Mouse (Mus musculus) midbrain, embryonic 12.5 days (tissue): ENCODE measurements around the gene Pheta2. TPM values are rescaled to one million over a fixed set of nuclear protein-coding genes. Genes with fewer than 3 reads are reported as not detected.
"Not testable (repeated sequence)": the region's sequence is repeated elsewhere in the genome, so short reads cannot be mapped to it uniquely, and the experiment has no call there.

Experiments
- ATAC-seq: fragments of 200-750 bp; cut with Nextera tagmentation; 2 replicates; pipeline ENCODE4 v1.8.0; 2017; ENCODE audit warnings: low read depth, moderate TSS enrichment, moderate library complexity; ENCODE audit not compliant: low FRiP score
- H3K27ac ChIP-seq: fragments of 300-500 bp; sonication (generic); replicated peaks from 2 replicates; pipeline ENCODE4 v1.5.1; 2016; ENCODE audit warnings: mild to moderate bottlenecking
- H3K27me3 ChIP-seq: fragments of 300-500 bp; sonication (generic); 2 replicates; pipeline ENCODE4 v1.6.1; 2016; ENCODE audit warnings: mild to moderate bottlenecking
- H3K36me3 ChIP-seq: fragments of 300-500 bp; sonication (generic); 2 replicates; pipeline ENCODE4 v1.6.1; 2016
- H3K4me1 ChIP-seq: fragments of 300-500 bp; sonication (generic); 2 replicates; pipeline ENCODE4 v1.6.1; 2016
- H3K4me2 ChIP-seq: fragments of 300-500 bp; sonication (generic); replicated peaks from 2 replicates; pipeline ENCODE4 v1.6.1; 2016; ENCODE audit warnings: mild to moderate bottlenecking, moderate library complexity
- H3K4me3 ChIP-seq: fragments of 300-500 bp; sonication (generic); 2 replicates; pipeline ENCODE4 v1.5.1; 2016; ENCODE audit warnings: mild to moderate bottlenecking
- H3K9ac ChIP-seq: fragments of 300-500 bp; sonication (generic); replicated peaks from 2 replicates; pipeline ENCODE4 v1.6.1; 2016; ENCODE audit warnings: mild to moderate bottlenecking, moderate library complexity
- H3K9me3 ChIP-seq: fragments of 300-500 bp; sonication (generic); 2 replicates; pipeline ENCODE4 v1.6.1; 2016; ENCODE audit warnings: mild to moderate bottlenecking
- WGBS: fragments of 180-500 bp; shearing (Covaris S2); methylation state at CpG from one replicate; pipeline ENCODE4 v1.1.7; 2016; 5-methylcytosine and 5-hydroxymethylcytosine counted together
- polyA plus RNA-seq: library from polyadenylated mRNA; unstranded; fragments of >200 nt; fragmentation: Nextera tagmentation; extraction: Ambion mirVana; gene quantifications from 2 replicates; pipeline ENCODE4 v1.2.1, GENCODE M21; 2016

Pheta2 gene
- polyA plus RNA-seq, 1 experiment from 2014 or later, result 4.1 TPM

- no peaks in the 10 kb centered on the region for H3K27me3 ChIP-seq
- H3K9me3 ChIP-seq, result no peaks in the 10 kb centered on the region
- no peak overlapping the region for H3K4me2 ChIP-seq
- no peaks in the 10 kb centered on the region for H3K36me3 ChIP-seq
- H3K27ac ChIP-seq, result no peak overlapping the region
- WGBS, result 70% methylated on average over 22 of the region's 22 CpGs
- peaks cover 6% of the 10 kb centered on the region; the same call in 1 of the 2 replicates for H3K4me1 ChIP-seq
- H3K4me3 ChIP-seq, result no peak overlapping the region
- no peak for ATAC-seq
- H3K9ac ChIP-seq, result no peak overlapping the region; the same call in 1 of the 2 replicates
Observed at GRCm38 (mm10) chr15:82358431-82359260, 19.9 kb downstream of the Pheta2 start.

- ATAC-seq, result no peak
Observed at GRCm38 (mm10) chr15:82361459-82362018, 22.8 kb downstream of the Pheta2 start.

GRCm38 (mm10) chr15:82362234-82362633, 23.5 kb downstream of the Pheta2 start:
- no peaks in the 10 kb centered on the region for H3K9me3 ChIP-seq
- H3K27me3 ChIP-seq, result no peaks in the 10 kb centered on the region
- ATAC-seq, result no peak
- no peak overlapping the region for H3K27ac ChIP-seq
- H3K4me3 ChIP-seq, result no peak overlapping the region
- 95% methylated on average over 4 of the region's 4 CpGs for WGBS
- no peaks in the 10 kb centered on the region for H3K4me1 ChIP-seq
- no peak overlapping the region for H3K4me2 ChIP-seq
- H3K9ac ChIP-seq, result no peak overlapping the region
- no peaks in the 10 kb centered on the region for H3K36me3 ChIP-seq

More at GRCm38 (mm10) chr15:82361459-82362018, 22.8 kb downstream of the Pheta2 start:
- H3K27ac ChIP-seq, result no peak overlapping the region
- H3K9ac ChIP-seq, result no peak overlapping the region
- H3K4me1 ChIP-seq, result no peaks in the 10 kb centered on the region
- H3K36me3 ChIP-seq, result no peaks in the 10 kb centered on the region
- H3K9me3 ChIP-seq, result no peaks in the 10 kb centered on the region
- H3K4me3 ChIP-seq, result no peak overlapping the region
- no peaks in the 10 kb centered on the region for H3K27me3 ChIP-seq
- no peak overlapping the region for H3K4me2 ChIP-seq
- 75% methylated on average over 11 of the region's 11 CpGs for WGBS

- not testable (repeated sequence) for H3K4me1 ChIP-seq, H3K4me3 ChIP-seq, H3K27ac ChIP-seq, ATAC-seq, H3K4me2 ChIP-seq, H3K27me3 ChIP-seq, H3K9me3 ChIP-seq, H3K9ac ChIP-seq, H3K36me3 ChIP-seq
- 77% methylated on average over 11 of the region's 12 CpGs for WGBS
Observed at GRCm38 (mm10) chr15:82363801-82364200, 25.1 kb downstream of the Pheta2 start.

- H3K9me3 ChIP-seq, H3K9ac ChIP-seq, ATAC-seq, H3K27me3 ChIP-seq, H3K27ac ChIP-seq, H3K4me1 ChIP-seq, H3K36me3 ChIP-seq, H3K4me3 ChIP-seq, H3K4me2 ChIP-seq: not testable (repeated sequence)
- 13% methylated on average over 7 of the region's 9 CpGs for WGBS
Observed at GRCm38 (mm10) chr15:82364561-82364960, 25.8 kb downstream of the Pheta2 start.

- Histone ChIP-seq H3K27ac (no peak overlapping the region), H3K9ac (no peak overlapping the region), H3K9me3 (no peaks in the 10 kb centered on the region), H3K36me3 (no peaks in the 10 kb centered on the region), H3K4me1 (no peaks in the 10 kb centered on the region), H3K4me3 (no peak overlapping the region), H3K4me2 (no peak overlapping the region), H3K27me3 (no peaks in the 10 kb centered on the region)
- ATAC-seq, result no peak
- 96% methylated on average over 4 of the region's 4 CpGs for WGBS
Observed at GRCm38 (mm10) chr15:82368146-82368545, 29.4 kb downstream of the Pheta2 start.

GRCm38 (mm10) chr15:82368851-82369250, 30.1 kb downstream of the Pheta2 start:
- H3K4me2 ChIP-seq, result no peak overlapping the region
- no peak overlapping the region for H3K27ac ChIP-seq
- no peaks in the 10 kb centered on the region for H3K36me3 ChIP-seq
- no peaks in the 10 kb centered on the region for H3K27me3 ChIP-seq
- ATAC-seq, result no peak
- H3K9ac ChIP-seq, result no peak overlapping the region
- no peaks in the 10 kb centered on the region for H3K4me1 ChIP-seq
- H3K4me3 ChIP-seq, result no peak overlapping the region
- H3K9me3 ChIP-seq, result no peaks in the 10 kb centered on the region
- WGBS, result 78% methylated on average over 1 of the region's 1 CpGs

GRCm38 (mm10) chr15:82372446-82372845, 33.7 kb downstream of the Pheta2 start:
- 96% methylated on average over 6 of the region's 6 CpGs for WGBS
- H3K27me3 ChIP-seq, result no peaks in the 10 kb centered on the region
- no peak overlapping the region for H3K4me3 ChIP-seq
- ATAC-seq, result no peak
- no peak overlapping the region for H3K9ac ChIP-seq
- no peaks in the 10 kb centered on the region for H3K9me3 ChIP-seq
- H3K27ac ChIP-seq, result no peak overlapping the region
- H3K4me2 ChIP-seq, result no peak overlapping the region
- H3K36me3 ChIP-seq, result no peaks in the 10 kb centered on the region
- peaks cover 7% of the 10 kb centered on the region for H3K4me1 ChIP-seq

GRCm38 (mm10) chr15:82372991-82373390, 34.2 kb downstream of the Pheta2 start:
- Histone ChIP-seq H3K9ac (no peak overlapping the region), H3K4me1 (peaks cover 7% of the 10 kb centered on the region), H3K9me3 (no peaks in the 10 kb centered on the region), H3K4me3 (no peak overlapping the region), H3K36me3 (no peaks in the 10 kb centered on the region), H3K27me3 (0 out of 2 replicates have a peak, but pooled peaks cover 5% of the 10 kb centered on the region), H3K4me2 (no peak overlapping the region), H3K27ac (no peak overlapping the region)
- no peak for ATAC-seq
- 86% methylated on average over 5 of the region's 5 CpGs for whole genome bisulfite sequencing

GRCm38 (mm10) chr15:82374437-82374836, 35.7 kb downstream of the Pheta2 start:
- H3K4me1 ChIP-seq, result peaks cover 7% of the 10 kb centered on the region
- no peak for ATAC-seq
- WGBS, result 76% methylated on average over 5 of the region's 5 CpGs
- no peaks in the 10 kb centered on the region for H3K36me3 ChIP-seq
- no peaks in the 10 kb centered on the region for H3K9me3 ChIP-seq
- no peak overlapping the region for H3K9ac ChIP-seq
- no peak overlapping the region for H3K27ac ChIP-seq
- H3K27me3 ChIP-seq, result peaks cover 9% of the 10 kb centered on the region
- no peak overlapping the region for H3K4me2 ChIP-seq
- H3K4me3 ChIP-seq, result no peak overlapping the region

GRCm38 (mm10) chr15:82375855-82376254, 37.1 kb downstream of the Pheta2 start:
- no peak overlapping the region for H3K4me2 ChIP-seq
- H3K4me3 ChIP-seq, result no peak overlapping the region
- peaks cover 19% of the 10 kb centered on the region for H3K4me1 ChIP-seq
- no peaks in the 10 kb centered on the region for H3K9me3 ChIP-seq
- H3K36me3 ChIP-seq, result no peaks in the 10 kb centered on the region
- H3K9ac ChIP-seq, result no peak overlapping the region
- no peak for ATAC-seq
- no peak overlapping the region for H3K27ac ChIP-seq
- 86% methylated on average over 9 of the region's 9 CpGs for WGBS
- H3K27me3 ChIP-seq, result peaks cover 13% of the 10 kb centered on the region

- Histone ChIP-seq H3K4me3 (no peak overlapping the region), H3K4me2 (no peak overlapping the region), H3K27ac (no peak overlapping the region), H3K4me1 (peaks cover 20% of the 10 kb centered on the region), H3K9ac (no peak overlapping the region), H3K27me3 (peaks cover 13% of the 10 kb centered on the region), H3K9me3 (no peaks in the 10 kb centered on the region), H3K36me3 (no peaks in the 10 kb centered on the region)
- 78% methylated on average over 17 of the region's 17 CpGs for WGBS
- no peak for ATAC-seq
Observed at GRCm38 (mm10) chr15:82376393-82377138, 37.8 kb downstream of the Pheta2 start.
